Mouse (Mus musculus) hindbrain, embryonic 12.5 days (tissue): ENCODE results near the gene Gpr89. TPM values are rescaled to one million over a fixed set of nuclear protein-coding genes. Genes with fewer than 3 reads are reported as not detected.

Experiments
- ATAC-seq: fragments of 200-750 bp; cut with Nextera tagmentation; 2 replicates; pipeline ENCODE4 v1.8.0; 2017; ENCODE audit warnings: moderate TSS enrichment; ENCODE audit not compliant: low FRiP score
- H3K27ac ChIP-seq: fragments of 300-500 bp; sonication (generic); 2 replicates; pipeline ENCODE4 v1.5.1; 2016; ENCODE audit warnings: mild to moderate bottlenecking
- H3K27me3 ChIP-seq: fragments of 300-500 bp; sonication (generic); 2 replicates; pipeline ENCODE4 v1.6.1; 2016; ENCODE audit warnings: mild to moderate bottlenecking
- H3K36me3 ChIP-seq: fragments of 300-500 bp; sonication (generic); 2 replicates; pipeline ENCODE4 v1.6.1; 2016; ENCODE audit warnings: mild to moderate bottlenecking
- H3K4me1 ChIP-seq: fragments of 300-500 bp; sonication (generic); 2 replicates; pipeline ENCODE4 v1.6.1; 2016
- H3K4me2 ChIP-seq: fragments of 300-500 bp; sonication (generic); replicated peaks from 2 replicates; pipeline ENCODE4 v1.6.1; 2016; ENCODE audit warnings: mild to moderate bottlenecking
- H3K4me3 ChIP-seq: fragments of 300-500 bp; sonication (generic); 2 replicates; pipeline ENCODE4 v1.5.1; 2016; ENCODE audit warnings: mild to moderate bottlenecking
- H3K9ac ChIP-seq: fragments of 300-500 bp; sonication (generic); 2 replicates; pipeline ENCODE4 v1.6.1; 2016; ENCODE audit warnings: mild to moderate bottlenecking, moderate library complexity
- H3K9me3 ChIP-seq: fragments of 300-500 bp; sonication (generic); replicated peaks from 2 replicates; pipeline ENCODE4 v1.6.1; 2016; ENCODE audit warnings: mild to moderate bottlenecking
- WGBS: fragments of 180-500 bp; shearing (Covaris S2); methylation state at CpG from one replicate; pipeline ENCODE4 v1.1.7; 2016; 5-methylcytosine and 5-hydroxymethylcytosine counted together
- polyA plus RNA-seq: library from polyadenylated mRNA; unstranded; fragments of >200 nt; fragmentation: Nextera tagmentation; extraction: Ambion mirVana; gene quantifications from 2 replicates; pipeline ENCODE4 v1.2.1, GENCODE M21; 2016

Gene Gpr89
- polyA plus RNA-seq, 1 experiment from 2014 or later = 44.5 TPM

GRCm38 (mm10) chr3:96902336-96902999 is 2.7 kb downstream of the Gpr89 start:
- peaks cover 9% of the 10 kb centered on the region for H3K36me3 ChIP-seq
- H3K9me3 ChIP-seq = no peaks in the 10 kb centered on the region
- ATAC-seq = no peak
- H3K9ac ChIP-seq = no peak overlapping the region
- no peak overlapping the region for H3K27ac ChIP-seq
- H3K4me3 ChIP-seq = no peak overlapping the region
- H3K4me1 ChIP-seq = peaks cover 6% of the 10 kb centered on the region
- WGBS = 94% methylated on average over 4 of the region's 4 CpGs
- H3K4me2 ChIP-seq = no peak overlapping the region
- H3K27me3 ChIP-seq = peaks cover 11% of the 10 kb centered on the region; the same call in 1 of the 2 replicates

DNA sequence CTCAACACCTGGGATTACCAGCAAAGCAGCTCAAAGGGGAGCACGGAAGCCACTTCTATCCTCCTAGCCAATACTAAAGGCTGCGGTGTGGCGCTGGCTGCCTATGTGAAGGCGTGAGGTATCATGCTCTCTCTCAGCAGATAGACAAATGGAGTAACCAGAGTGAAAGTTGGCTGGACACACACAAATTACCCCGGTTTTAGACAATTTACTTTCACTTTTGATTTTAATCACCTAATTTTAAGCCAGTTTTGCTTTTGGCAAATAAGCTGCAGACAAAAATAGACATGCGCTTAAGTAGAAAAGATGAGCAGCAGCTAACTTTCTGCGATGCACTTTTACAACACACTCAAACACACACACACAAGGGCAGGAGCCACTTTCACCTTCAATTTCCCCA is 21.5 kb downstream of the Gpr89 start:
- ATAC-seq = no peak
- H3K36me3 ChIP-seq = peaks cover 67% of the 10 kb centered on the region
- no peaks in the 10 kb centered on the region for H3K4me1 ChIP-seq
- no peaks in the 10 kb centered on the region for H3K9me3 ChIP-seq
- H3K27me3 ChIP-seq = no peaks in the 10 kb centered on the region
- H3K4me3 ChIP-seq = no peak overlapping the region
- no peak overlapping the region for H3K4me2 ChIP-seq
- 97% methylated on average over 7 of the region's 7 CpGs for WGBS
- H3K27ac ChIP-seq = no peak overlapping the region
- H3K9ac ChIP-seq = no peak overlapping the region

DNA sequence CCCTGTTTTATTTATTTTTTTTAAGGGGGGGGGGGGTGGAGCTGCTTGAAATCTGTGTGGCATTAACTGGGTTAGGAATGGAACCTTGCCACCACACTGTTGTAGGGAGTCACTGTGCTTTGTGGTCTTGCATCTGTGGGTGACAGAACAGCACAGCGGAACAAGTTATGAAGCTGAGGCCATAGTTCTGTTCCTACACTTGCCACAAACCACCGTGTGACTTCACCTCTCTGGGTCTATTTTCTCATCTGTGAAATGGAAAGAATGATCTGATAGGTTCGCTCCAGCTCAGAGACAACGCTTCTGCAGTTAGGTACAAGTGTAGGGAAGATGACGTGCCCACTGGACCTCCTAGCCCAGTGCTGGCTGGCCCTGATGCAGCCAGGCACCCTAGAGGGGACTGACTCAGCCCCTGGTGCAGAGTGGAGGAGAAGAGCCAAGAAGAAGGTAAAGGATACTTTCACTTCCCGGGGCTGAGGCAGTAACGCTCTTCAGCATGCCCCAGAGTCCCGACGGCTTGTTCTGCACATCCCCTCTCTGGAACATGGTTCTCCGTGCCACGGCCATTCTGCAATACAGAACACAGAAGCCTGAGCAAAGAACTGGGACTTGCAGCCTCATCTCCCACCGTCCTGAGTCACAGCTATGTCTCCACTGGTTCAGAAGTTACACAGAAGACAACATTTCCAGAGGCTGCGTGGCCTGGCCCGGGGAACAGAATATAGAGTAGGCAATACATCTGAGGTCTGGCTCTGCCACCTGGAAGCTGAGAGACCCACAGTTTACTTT is 22.9 kb downstream of the Gpr89 start:
- no peaks in the 10 kb centered on the region for H3K27me3 ChIP-seq
- H3K36me3 ChIP-seq = peaks cover 71% of the 10 kb centered on the region
- no peak for ATAC-seq
- no peak overlapping the region for H3K4me2 ChIP-seq
- WGBS = 94% methylated on average over 14 of the region's 14 CpGs
- H3K4me3 ChIP-seq = no peak overlapping the region
- no peaks in the 10 kb centered on the region for H3K4me1 ChIP-seq
- H3K9me3 ChIP-seq = no peaks in the 10 kb centered on the region
- H3K27ac ChIP-seq = no peak overlapping the region
- no peak overlapping the region for H3K9ac ChIP-seq

DNA sequence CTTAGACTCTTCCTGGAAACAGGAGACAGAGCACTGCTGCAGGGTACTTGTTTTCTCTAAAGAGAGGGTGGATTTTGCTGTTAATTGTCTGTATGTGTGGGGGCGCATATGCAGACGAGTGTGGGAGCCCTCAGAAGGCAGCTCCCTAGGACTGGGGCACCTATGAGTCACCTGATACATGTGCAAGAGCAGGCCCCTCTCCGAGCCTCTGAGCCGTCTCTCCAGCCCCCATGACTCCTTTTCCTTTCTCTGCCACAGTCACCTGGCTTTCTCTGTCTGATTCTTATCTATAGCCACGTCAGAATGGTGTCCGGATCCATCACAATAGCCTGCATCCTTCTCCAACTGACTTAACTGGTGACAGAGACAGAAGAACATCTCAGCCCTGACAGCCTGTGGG is 23.6 kb downstream of the Gpr89 start:
- Histone ChIP-seq H3K9ac (no peak overlapping the region), H3K4me3 (no peak overlapping the region), H3K9me3 (no peaks in the 10 kb centered on the region), H3K4me1 (no peaks in the 10 kb centered on the region), H3K4me2 (no peak overlapping the region), H3K27ac (no peak overlapping the region), H3K27me3 (no peaks in the 10 kb centered on the region), H3K36me3 (peaks cover 66% of the 10 kb centered on the region)
- 84% methylated on average over 6 of the region's 6 CpGs for WGBS
- no peak for ATAC-seq

- WGBS = 91% methylated on average over 4 of the region's 4 CpGs
- no peaks in the 10 kb centered on the region for H3K4me1 ChIP-seq
- H3K27ac ChIP-seq = no peak overlapping the region
- no peaks in the 10 kb centered on the region for H3K27me3 ChIP-seq
- no peak for ATAC-seq
- no peak overlapping the region for H3K4me2 ChIP-seq
- H3K9me3 ChIP-seq = no peaks in the 10 kb centered on the region
- H3K4me3 ChIP-seq = no peak overlapping the region
- H3K9ac ChIP-seq = no peak overlapping the region
- peaks cover 60% of the 10 kb centered on the region for H3K36me3 ChIP-seq
Measured at GRCm38 (mm10) chr3:96880385-96880784, 24.8 kb downstream of the Gpr89 start.

DNA sequence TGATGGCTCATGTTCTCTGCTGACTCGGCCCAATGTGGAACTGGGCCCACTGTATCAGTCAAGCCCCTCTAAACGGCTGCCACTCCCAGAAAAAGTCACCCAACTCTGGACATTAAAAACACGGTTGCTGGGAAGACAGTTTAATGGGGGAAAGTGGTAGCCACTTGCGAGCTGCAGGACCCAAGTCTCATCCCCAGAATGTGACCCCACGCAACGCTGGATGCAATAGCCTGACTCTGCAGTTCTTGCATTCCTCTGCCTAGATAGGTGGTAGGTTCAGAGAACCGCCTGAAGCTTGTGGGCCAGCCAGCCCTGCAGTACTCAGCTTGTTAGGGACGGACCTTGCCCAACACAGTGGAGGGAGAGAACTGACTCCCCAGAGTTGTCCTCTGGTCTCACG is 25.6 kb downstream of the Gpr89 start:
- no peaks in the 10 kb centered on the region for H3K4me1 ChIP-seq
- no peak for ATAC-seq
- 88% methylated on average over 9 of the region's 9 CpGs for WGBS
- no peak overlapping the region for H3K27ac ChIP-seq
- no peaks in the 10 kb centered on the region for H3K9me3 ChIP-seq
- H3K36me3 ChIP-seq = peaks cover 64% of the 10 kb centered on the region
- H3K4me3 ChIP-seq = no peak overlapping the region
- no peaks in the 10 kb centered on the region for H3K27me3 ChIP-seq
- no peak overlapping the region for H3K9ac ChIP-seq
- no peak overlapping the region for H3K4me2 ChIP-seq

DNA sequence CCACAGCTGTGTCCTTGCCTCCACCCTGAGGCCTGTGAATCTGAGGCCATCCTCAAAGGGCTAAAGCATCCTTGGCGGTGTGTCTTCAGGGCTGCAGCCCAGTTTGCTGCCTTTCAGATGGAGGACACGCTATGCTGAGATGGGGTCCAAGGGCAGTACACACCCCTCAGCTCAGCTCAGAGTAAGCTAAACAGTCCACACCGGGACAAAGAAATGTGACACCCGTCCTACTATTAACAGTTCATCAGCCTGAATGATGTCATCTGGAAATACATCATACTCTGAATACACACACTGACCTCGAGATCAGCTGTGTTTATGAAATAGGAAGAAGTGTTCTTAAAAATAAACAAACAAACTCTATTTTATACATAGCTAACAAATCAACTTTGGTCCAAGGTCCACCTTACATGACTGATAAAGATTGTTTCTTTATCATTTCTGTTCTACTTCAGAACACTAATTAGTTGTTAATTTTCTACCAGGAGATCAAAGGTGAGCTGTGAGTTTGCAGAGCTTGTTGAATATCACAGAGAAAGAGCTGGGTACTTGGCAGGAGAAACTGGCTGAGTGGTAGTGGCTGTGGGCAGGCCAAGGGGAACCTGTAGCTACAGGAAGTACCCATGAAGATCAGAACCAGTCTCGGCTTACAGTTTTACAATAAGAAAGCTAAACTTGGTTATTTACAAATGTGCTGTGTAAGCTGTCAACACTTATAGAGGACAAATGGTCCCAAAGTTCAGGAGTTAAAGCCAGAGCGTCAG is 30.2 kb downstream of the Gpr89 start:
- Histone ChIP-seq H3K27me3 (no peaks in the 10 kb centered on the region), H3K4me1 (no peaks in the 10 kb centered on the region), H3K27ac (no peak overlapping the region), H3K4me3 (no peak overlapping the region), H3K9me3 (no peaks in the 10 kb centered on the region), H3K4me2 (no peak overlapping the region), H3K9ac (no peak overlapping the region), H3K36me3 (peaks cover 74% of the 10 kb centered on the region)
- no peak for ATAC-seq
- WGBS = 90% methylated on average over 7 of the region's 7 CpGs

GRCm38 (mm10) chr3:96872501-96872900 is 32.6 kb downstream of the Gpr89 start:
- H3K4me2 ChIP-seq = no peak overlapping the region
- peaks cover 78% of the 10 kb centered on the region for H3K36me3 ChIP-seq
- H3K9me3 ChIP-seq = no peaks in the 10 kb centered on the region
- no peak overlapping the region for H3K27ac ChIP-seq
- H3K4me1 ChIP-seq = no peaks in the 10 kb centered on the region
- no peaks in the 10 kb centered on the region for H3K27me3 ChIP-seq
- ATAC-seq = no peak
- no peak overlapping the region for H3K9ac ChIP-seq
- H3K4me3 ChIP-seq = no peak overlapping the region
- WGBS = 96% methylated on average over 8 of the region's 8 CpGs

- no peaks in the 10 kb centered on the region for H3K4me1 ChIP-seq
- no peak overlapping the region for H3K4me2 ChIP-seq
- no peak overlapping the region for H3K27ac ChIP-seq
- H3K36me3 ChIP-seq = peaks cover 75% of the 10 kb centered on the region
- ATAC-seq = no peak
- H3K9ac ChIP-seq = no peak overlapping the region
- no peaks in the 10 kb centered on the region for H3K27me3 ChIP-seq
- no peaks in the 10 kb centered on the region for H3K9me3 ChIP-seq
- no peak overlapping the region for H3K4me3 ChIP-seq
- WGBS = 90% methylated on average over 8 of the region's 8 CpGs
Measured at GRCm38 (mm10) chr3:96871070-96871469, 34.1 kb downstream of the Gpr89 start.

DNA sequence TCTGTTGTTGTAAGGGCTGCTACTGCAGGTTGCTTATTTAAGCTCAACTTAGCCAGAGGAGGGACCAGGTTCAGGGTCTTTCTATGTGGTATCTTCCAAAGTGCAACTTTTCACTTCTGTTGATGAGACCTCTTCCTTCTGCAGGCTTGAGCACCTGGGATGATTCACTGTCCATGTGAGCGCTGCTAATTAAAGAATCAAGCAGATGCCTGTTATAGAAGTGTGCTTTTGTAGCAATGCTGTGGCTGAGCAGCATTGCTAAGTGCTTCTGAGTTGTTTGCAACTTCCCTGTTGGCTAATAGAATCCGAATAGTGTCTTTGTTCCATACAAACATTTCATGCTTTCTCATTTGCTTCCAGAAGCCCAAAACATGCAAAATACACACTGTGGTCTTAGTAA is 34.9 kb downstream of the Gpr89 start:
- Histone ChIP-seq H3K27ac (no peak overlapping the region), H3K9ac (no peak overlapping the region), H3K27me3 (no peaks in the 10 kb centered on the region), H3K4me2 (no peak overlapping the region), H3K36me3 (peaks cover 70% of the 10 kb centered on the region), H3K4me1 (no peaks in the 10 kb centered on the region), H3K9me3 (no peaks in the 10 kb centered on the region), H3K4me3 (no peak overlapping the region)
- no peak for ATAC-seq
- WGBS = 94% methylated on average over 2 of the region's 2 CpGs

GRCm38 (mm10) chr3:96869091-96869490 is 36.1 kb downstream of the Gpr89 start:
- Histone ChIP-seq H3K4me1 (no peaks in the 10 kb centered on the region), H3K4me3 (no peak overlapping the region), H3K9me3 (no peaks in the 10 kb centered on the region), H3K27me3 (no peaks in the 10 kb centered on the region), H3K9ac (no peak overlapping the region), H3K4me2 (no peak overlapping the region), H3K36me3 (peaks cover 60% of the 10 kb centered on the region), H3K27ac (no peak overlapping the region)
- no peak for ATAC-seq
- 92% methylated on average over 7 of the region's 7 CpGs for WGBS

DNA sequence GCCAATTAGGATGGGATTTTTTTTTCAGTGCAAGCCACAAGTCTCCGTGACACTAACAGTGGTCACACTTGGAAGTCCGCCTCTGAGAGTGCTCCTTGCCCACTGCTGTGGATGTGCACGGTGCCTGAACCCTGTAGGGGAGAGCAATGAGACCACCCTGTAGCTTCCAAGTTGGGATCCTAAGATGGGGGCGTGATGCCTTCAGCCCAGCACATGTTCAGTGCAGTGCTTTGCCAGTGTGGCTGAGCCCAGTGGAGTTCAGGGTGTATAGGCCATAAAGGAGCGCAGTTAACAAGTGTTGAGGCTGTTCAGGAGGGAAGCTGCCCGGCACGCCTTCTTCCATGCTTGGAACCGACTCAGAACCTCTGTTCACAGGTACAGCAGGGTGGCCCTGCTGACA is 36.6 kb downstream of the Gpr89 start:
- Histone ChIP-seq H3K9me3 (no peaks in the 10 kb centered on the region), H3K4me1 (no peaks in the 10 kb centered on the region), H3K27ac (no peak overlapping the region), H3K4me3 (no peak overlapping the region), H3K9ac (no peak overlapping the region), H3K36me3 (peaks cover 55% of the 10 kb centered on the region), H3K27me3 (no peaks in the 10 kb centered on the region), H3K4me2 (no peak overlapping the region)
- ATAC-seq = no peak
- WGBS = 94% methylated on average over 8 of the region's 8 CpGs
